Mouse (Mus musculus): ENCODE measurements around the gene Egln2. TPM values are rescaled to one million over a fixed set of nuclear protein-coding genes. Genes with fewer than 3 reads are reported as not detected.

Egln2 gene
- 30.1 and 33.4 TPM in 2 replicates for polyA plus RNA-seq (2012; rRNA removed)

GRCm38 (mm10) chr7:27166614-27167474 lies at the start of gene Egln2:
TSS of gene Egln2 (minus strand) at chr7:27166802.

GRCm38 (mm10) chr7:27195681-27196611 lies 29.3 kb upstream of the Egln2 start, which contains the start of the genes BC024978 and Snrpa:
TSS of gene BC024978 (plus strand) at chr7:27195781.
TSS of gene Snrpa (minus strand) at chr7:27196271.

GRCm38 (mm10) chr7:27180837-27181695 lies 14.5 kb upstream of the Egln2 start, which contains the start of the genes Gm21983 and Mia:
TSS of gene Gm21983 (minus strand) at chr7:27181086.
TSS of gene Mia (minus strand) at chr7:27181157.

GRCm38 (mm10) chr7:27178324-27179216 lies 12.0 kb upstream of the Egln2 start, which contains the start of gene Rab4b:
TSS of gene Rab4b (minus strand) at chr7:27178896.

DNA sequence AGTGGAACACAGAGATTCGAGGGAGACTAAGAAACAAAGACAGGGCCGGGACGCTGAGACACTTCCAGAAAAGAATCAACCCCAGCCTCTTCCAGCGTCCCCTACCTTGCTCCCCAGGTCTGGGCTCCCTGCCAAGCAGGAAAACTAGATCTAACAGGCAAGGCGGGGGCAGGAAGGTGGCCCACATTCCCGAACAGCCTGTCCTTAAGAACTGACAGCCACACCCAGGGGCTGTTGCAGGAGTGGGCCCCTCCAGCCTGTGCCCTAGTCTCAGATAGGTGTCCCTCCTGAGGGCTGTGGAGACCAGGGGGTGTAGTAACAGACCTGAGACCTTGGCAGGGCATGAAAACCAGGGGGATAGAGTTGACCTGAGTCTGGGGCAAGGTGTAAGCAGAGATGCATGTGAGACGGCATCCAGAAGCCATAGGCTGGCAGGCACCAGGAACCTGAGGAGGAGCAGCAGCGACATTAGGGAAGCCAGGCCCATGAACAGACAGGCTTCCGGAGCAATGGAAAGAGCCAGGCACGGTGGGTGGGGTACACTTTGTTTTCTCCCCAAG lies 13.3 kb downstream of the Egln2 start, which contains the start of gene Cyp2t4:
TSS of gene Cyp2t4 (plus strand) at position 510 of the 560 bp plus-strand sequence.

GRCm38 (mm10) chr7:27119676-27120075 lies 46.9 kb downstream of the Egln2 start, which contains the start of gene Cyp2f2:
TSS of gene Cyp2f2 (plus strand) at chr7:27119909.

Other genes starting within 250 kb of the Egln2 start
- 13.9 and 15.2 TPM in 2 replicates for gene Cyp2a22, start 227.4 kb downstream of the Egln2 start, polyA plus RNA-seq (2012; rRNA removed)
- gene Cyp2a12, start 137.7 kb downstream of the Egln2 start, polyA plus RNA-seq (2012; rRNA removed) = 63.9 and 66.1 TPM in 2 replicates
- gene Cyp2f2, start 46.9 kb downstream of the Egln2 start, polyA plus RNA-seq (2012; rRNA removed) = 29.3 and 40.1 TPM in 2 replicates
- gene Cyp2t4, start 13.1 kb downstream of the Egln2 start, polyA plus RNA-seq (2012; rRNA removed) = not detected in 2 replicates
- gene Rab4b, start 12.1 kb upstream of the Egln2 start, polyA plus RNA-seq (2012; rRNA removed) = 19.7 and 20.3 TPM in 2 replicates
- 0.23 TPM in 1 of 2 replicates, not detected in the other for gene Gm21983, start 14.3 kb upstream of the Egln2 start, polyA plus RNA-seq (2012; rRNA removed)
- gene Mia, start 14.4 kb upstream of the Egln2 start, polyA plus RNA-seq (2012; rRNA removed) = 0.45 and 1.1 TPM in 2 replicates
- gene BC024978, start 29.0 kb upstream of the Egln2 start, polyA plus RNA-seq (2012; rRNA removed) = 2.8 and 3.4 TPM in 2 replicates
- 68.3 and 71.2 TPM in 2 replicates for gene Snrpa, start 29.5 kb upstream of the Egln2 start, polyA plus RNA-seq (2012; rRNA removed)
- 2.2 TPM in 2 replicates for gene Itpkc, start 61.9 kb upstream of the Egln2 start, polyA plus RNA-seq (2012; rRNA removed)
- gene Coq8b, start 66.2 kb upstream of the Egln2 start, polyA plus RNA-seq (2012; rRNA removed) = 15.1 and 15.2 TPM in 2 replicates
- gene Numbl, start 91.6 kb upstream of the Egln2 start, polyA plus RNA-seq (2012; rRNA removed) = 2.5 TPM in 2 replicates
- 7.8 and 10.3 TPM in 2 replicates for gene Ltbp4, start 170.9 kb upstream of the Egln2 start, polyA plus RNA-seq (2012; rRNA removed)
- 13.2 and 13.6 TPM in 2 replicates for gene Shkbp1, start 189.2 kb upstream of the Egln2 start, polyA plus RNA-seq (2012; rRNA removed)
- gene Gm20479, start 190.6 kb upstream of the Egln2 start, polyA plus RNA-seq (2012; rRNA removed) = 0.29 TPM in 1 of 2 replicates, not detected in the other